Mouse (Mus musculus): ENCODE results near the gene Fbxo34. TPM values are rescaled to one million over a fixed set of nuclear protein-coding genes. Genes with fewer than 3 reads are reported as not detected.
A peak's percentile ranks its signal among the peaks of the same experiment; 100 is the strongest.
"Not testable (repeated sequence)": the region's sequence is repeated elsewhere in the genome, so short reads cannot be mapped to it uniquely, and the experiment has no call there.

Gene Fbxo34
- polyA plus RNA-seq, 1 experiment from 2014 or later, result 23.1 TPM

- no peaks in the 10 kb centered on the region for H3K4me1 ChIP-seq (replicated peaks; ENCODE audit: control insufficient read depth, insufficient read depth, low read length)
- peaks cover 9% of the 10 kb centered on the region; the same call in 1 of the 2 replicates for H3K36me3 ChIP-seq (ENCODE audit: control insufficient read depth, insufficient read depth)
- 93% methylated on average over 2 of the region's 2 CpGs for WGBS
- no peaks in the 10 kb centered on the region for H3K27me3 ChIP-seq (replicated peaks; ENCODE audit: control insufficient read depth, insufficient read depth, low read length)
- no peak overlapping the region for H3K27ac ChIP-seq (ENCODE audit: low read length)
- no peaks in the 10 kb centered on the region for H3K9me3 ChIP-seq (ENCODE audit: control insufficient read depth, low read length)
- no peak overlapping the region for H3K4me2 ChIP-seq (ENCODE audit: low read length)
- H3K9ac ChIP-seq (replicated peaks; ENCODE audit: low read depth, low read length), result no peak overlapping the region
- no peak for ATAC-seq
- H3K4me3 ChIP-seq (replicated peaks; ENCODE audit: low read length), result no peak overlapping the region
Observed at GRCm38 (mm10) chr14:47560714-47561113, 110.5 kb downstream of the Fbxo34 start.

DNA sequence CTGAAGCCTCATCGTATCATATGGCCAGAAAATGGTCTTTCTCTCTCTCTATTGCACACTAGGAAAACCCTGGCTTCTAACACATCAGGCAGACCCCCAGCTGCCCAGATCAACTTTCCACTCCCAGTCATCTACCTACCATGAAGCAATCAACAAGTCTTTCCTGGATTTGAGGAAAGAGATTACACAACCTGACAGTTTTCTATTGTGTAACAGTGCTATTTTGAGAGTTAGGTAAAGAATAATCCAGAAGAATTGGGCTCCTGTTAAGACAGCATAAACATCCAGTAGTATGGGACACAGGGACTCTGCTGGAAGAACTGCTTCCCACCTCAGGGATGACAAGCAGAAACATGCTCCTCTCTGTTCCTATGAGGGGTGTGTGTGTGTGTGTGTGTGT lies 112.3 kb downstream of the Fbxo34 start:
- no peak overlapping the region for H3K9ac ChIP-seq (replicated peaks; ENCODE audit: low read depth, low read length)
- no peaks in the 10 kb centered on the region for H3K27me3 ChIP-seq (replicated peaks; ENCODE audit: control insufficient read depth, insufficient read depth, low read length)
- no peaks in the 10 kb centered on the region for H3K9me3 ChIP-seq (ENCODE audit: control insufficient read depth, low read length)
- H3K36me3 ChIP-seq (ENCODE audit: control insufficient read depth, insufficient read depth), result 0 out of 2 replicates have a peak, but pooled peaks cover 3% of the 10 kb centered on the region
- no peak overlapping the region for H3K4me2 ChIP-seq (ENCODE audit: low read length)
- no peak overlapping the region for H3K27ac ChIP-seq (ENCODE audit: low read length)
- WGBS, result 86% methylated on average over 1 of the region's 1 CpGs
- no peak overlapping the region for H3K4me3 ChIP-seq (replicated peaks; ENCODE audit: low read length)
- ATAC-seq, result no peak
- H3K4me1 ChIP-seq (replicated peaks; ENCODE audit: control insufficient read depth, insufficient read depth, low read length), result peaks cover 5% of the 10 kb centered on the region

GRCm38 (mm10) chr14:47563106-47563505 lies 112.9 kb downstream of the Fbxo34 start:
- H3K4me2 ChIP-seq (ENCODE audit: low read length), result no peak overlapping the region
- no peaks in the 10 kb centered on the region for H3K9me3 ChIP-seq (ENCODE audit: control insufficient read depth, low read length)
- 0 out of 2 replicates have a peak, but pooled peaks cover 3% of the 10 kb centered on the region for H3K36me3 ChIP-seq (ENCODE audit: control insufficient read depth, insufficient read depth)
- no peak for ATAC-seq
- 84% methylated on average over 4 of the region's 4 CpGs for WGBS
- no peak overlapping the region for H3K27ac ChIP-seq (ENCODE audit: low read length)
- no peaks in the 10 kb centered on the region for H3K27me3 ChIP-seq (replicated peaks; ENCODE audit: control insufficient read depth, insufficient read depth, low read length)
- H3K4me1 ChIP-seq (replicated peaks; ENCODE audit: control insufficient read depth, insufficient read depth, low read length), result peaks cover 7% of the 10 kb centered on the region
- no peak overlapping the region for H3K4me3 ChIP-seq (replicated peaks; ENCODE audit: low read length)
- no peak overlapping the region for H3K9ac ChIP-seq (replicated peaks; ENCODE audit: low read depth, low read length)

DNA sequence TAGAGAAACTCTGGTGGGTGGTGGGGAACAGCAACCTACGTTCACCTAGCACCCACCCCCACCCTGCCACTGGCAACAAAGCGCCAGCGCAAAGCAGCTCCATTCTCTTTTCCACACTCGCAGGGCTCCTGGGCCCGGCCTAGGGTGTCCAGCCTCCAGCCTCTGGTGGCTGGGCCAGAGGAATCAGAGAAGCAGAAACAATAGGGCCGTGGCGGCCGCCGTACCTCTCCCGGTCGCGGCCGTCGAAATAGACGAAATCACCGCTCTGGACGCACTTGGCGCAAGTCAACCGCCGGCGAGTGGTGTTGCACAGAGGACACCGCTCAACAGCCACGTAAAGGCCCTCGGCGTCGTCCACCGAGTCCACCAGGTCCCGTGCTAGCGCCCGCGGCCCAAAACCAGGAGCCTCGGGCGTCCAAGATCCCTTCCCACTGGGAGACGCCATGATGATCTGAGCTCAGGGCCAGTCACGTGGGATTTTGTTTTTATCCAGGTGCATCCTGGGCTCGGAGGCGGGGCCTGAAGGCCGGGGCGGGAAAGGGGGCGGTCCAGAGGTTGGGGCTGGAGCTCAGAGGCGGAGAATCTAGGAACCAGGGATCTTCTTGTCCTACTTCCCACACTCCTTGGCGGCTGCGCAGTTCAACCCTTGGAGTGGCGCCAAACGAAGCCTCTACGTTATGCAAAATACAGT lies 117.9 kb downstream of the Fbxo34 start:
- ATAC-seq, result peak; percentile 99

GRCm38 (mm10) chr14:47570549-47570948 lies 120.3 kb downstream of the Fbxo34 start, which contains the start of gene Atg14:
TSS of gene Atg14 (minus strand) at chr14:47570649.
- H3K27me3 ChIP-seq (replicated peaks; ENCODE audit: control insufficient read depth, insufficient read depth, low read length); H3K27ac ChIP-seq (ENCODE audit: low read length); H3K9me3 ChIP-seq (ENCODE audit: control insufficient read depth, low read length); H3K36me3 ChIP-seq (ENCODE audit: control insufficient read depth, insufficient read depth); H3K4me2 ChIP-seq (ENCODE audit: low read length); H3K4me3 ChIP-seq (replicated peaks; ENCODE audit: low read length); H3K4me1 ChIP-seq (replicated peaks; ENCODE audit: control insufficient read depth, insufficient read depth, low read length); H3K9ac ChIP-seq (replicated peaks; ENCODE audit: low read depth, low read length); ATAC-seq: not testable (repeated sequence)
- WGBS, result 98% methylated on average over 11 of the region's 11 CpGs

More for the DNA sequence above, 117.9 kb downstream of the Fbxo34 start:
- H3K9me3 ChIP-seq (ENCODE audit: control insufficient read depth, low read length), result no peaks in the 10 kb centered on the region
- H3K36me3 ChIP-seq (ENCODE audit: control insufficient read depth, insufficient read depth), result no peaks in the 10 kb centered on the region
- peaks cover 7% of the 10 kb centered on the region for H3K4me1 ChIP-seq (replicated peaks; ENCODE audit: control insufficient read depth, insufficient read depth, low read length)
- H3K27me3 ChIP-seq (replicated peaks; ENCODE audit: control insufficient read depth, insufficient read depth, low read length), result no peaks in the 10 kb centered on the region
- H3K4me3 ChIP-seq (replicated peaks; ENCODE audit: low read length), result peak overlapping the region; percentile 82
- peak overlapping the region; percentile 72 for H3K9ac ChIP-seq (replicated peaks; ENCODE audit: low read depth, low read length)
- H3K4me2 ChIP-seq (ENCODE audit: low read length), result peak overlapping the region; percentile 79
- under 1% methylated on average over 46 of the region's 46 CpGs for WGBS
- H3K27ac ChIP-seq (ENCODE audit: low read length), result peak overlapping the region; percentile 20; the same call in 1 of the 2 replicates

DNA sequence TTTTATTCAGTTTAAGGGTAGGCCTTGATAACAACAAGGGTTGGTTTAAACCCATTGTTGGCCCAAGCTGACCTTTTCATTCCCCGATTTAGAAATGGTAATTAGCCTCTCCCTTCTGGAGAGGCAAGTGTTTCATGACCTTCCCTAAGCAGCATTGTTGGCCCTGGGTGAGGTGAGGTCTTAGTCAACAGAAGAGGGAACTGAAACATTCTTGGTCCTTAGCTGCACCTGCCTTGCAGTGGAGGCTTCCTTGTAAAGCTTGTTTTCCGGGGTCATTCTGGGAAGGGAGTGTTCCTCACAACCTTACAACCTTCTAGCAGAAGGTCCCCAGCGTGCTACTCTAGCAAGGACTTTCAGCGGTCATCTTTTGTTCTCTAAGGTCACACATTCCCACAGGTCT lies 122.5 kb downstream of the Fbxo34 start:
- no peak overlapping the region for H3K9ac ChIP-seq (replicated peaks; ENCODE audit: low read depth, low read length)
- WGBS, result 80% methylated on average over 4 of the region's 4 CpGs
- H3K27ac ChIP-seq (ENCODE audit: low read length), result no peak overlapping the region
- H3K27me3 ChIP-seq (replicated peaks; ENCODE audit: control insufficient read depth, insufficient read depth, low read length), result no peaks in the 10 kb centered on the region
- H3K9me3 ChIP-seq (ENCODE audit: control insufficient read depth, low read length), result no peaks in the 10 kb centered on the region
- H3K4me3 ChIP-seq (replicated peaks; ENCODE audit: low read length), result no peak overlapping the region
- ATAC-seq, result no peak
- H3K36me3 ChIP-seq (ENCODE audit: control insufficient read depth, insufficient read depth), result no peaks in the 10 kb centered on the region
- no peak overlapping the region for H3K4me2 ChIP-seq (ENCODE audit: low read length)
- no peaks in the 10 kb centered on the region for H3K4me1 ChIP-seq (replicated peaks; ENCODE audit: control insufficient read depth, insufficient read depth, low read length)

GRCm38 (mm10) chr14:47574721-47575120 lies 124.5 kb downstream of the Fbxo34 start:
- Histone ChIP-seq H3K4me1 (replicated peaks; ENCODE audit: control insufficient read depth, insufficient read depth, low read length) (no peaks in the 10 kb centered on the region), H3K27me3 (replicated peaks; ENCODE audit: control insufficient read depth, insufficient read depth, low read length) (no peaks in the 10 kb centered on the region), H3K4me2 (ENCODE audit: low read length) (no peak overlapping the region), H3K4me3 (replicated peaks; ENCODE audit: low read length) (no peak overlapping the region), H3K9ac (replicated peaks; ENCODE audit: low read depth, low read length) (no peak overlapping the region), H3K27ac (ENCODE audit: low read length) (no peak overlapping the region), H3K36me3 (ENCODE audit: control insufficient read depth, insufficient read depth) (no peaks in the 10 kb centered on the region), H3K9me3 (ENCODE audit: control insufficient read depth, low read length) (no peaks in the 10 kb centered on the region)
- 76% methylated on average over 11 of the region's 11 CpGs for WGBS
- no peak for ATAC-seq

DNA sequence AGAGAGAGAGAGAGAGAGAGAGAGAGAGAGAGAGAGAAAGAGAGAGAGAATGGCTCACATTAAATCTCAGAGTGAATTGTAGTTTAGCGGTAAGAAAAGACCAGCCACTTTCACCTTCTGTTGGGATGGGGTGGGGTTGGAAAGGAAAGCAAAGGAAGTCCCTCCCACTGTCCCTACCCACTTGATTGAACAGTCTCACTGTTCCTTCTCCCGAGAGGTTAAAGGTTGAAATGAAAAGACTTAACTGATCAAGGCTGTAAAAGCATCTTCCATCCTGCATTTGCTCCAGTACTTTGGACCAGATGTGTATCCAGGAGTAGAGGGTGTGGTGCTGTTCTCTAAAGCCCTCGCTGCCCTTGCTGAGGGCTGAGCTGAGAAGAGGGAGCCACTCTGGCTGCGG lies 126.5 kb downstream of the Fbxo34 start:
- Histone ChIP-seq H3K4me3 (replicated peaks; ENCODE audit: low read length) (no peak overlapping the region), H3K9ac (replicated peaks; ENCODE audit: low read depth, low read length) (no peak overlapping the region), H3K4me2 (ENCODE audit: low read length) (no peak overlapping the region), H3K9me3 (ENCODE audit: control insufficient read depth, low read length) (no peaks in the 10 kb centered on the region), H3K4me1 (replicated peaks; ENCODE audit: control insufficient read depth, insufficient read depth, low read length) (no peaks in the 10 kb centered on the region), H3K36me3 (ENCODE audit: control insufficient read depth, insufficient read depth) (no peaks in the 10 kb centered on the region), H3K27ac (ENCODE audit: low read length) (no peak overlapping the region), H3K27me3 (replicated peaks; ENCODE audit: control insufficient read depth, insufficient read depth, low read length) (no peaks in the 10 kb centered on the region)
- WGBS, result 73% methylated on average over 4 of the region's 4 CpGs
- ATAC-seq, result no peak

DNA sequence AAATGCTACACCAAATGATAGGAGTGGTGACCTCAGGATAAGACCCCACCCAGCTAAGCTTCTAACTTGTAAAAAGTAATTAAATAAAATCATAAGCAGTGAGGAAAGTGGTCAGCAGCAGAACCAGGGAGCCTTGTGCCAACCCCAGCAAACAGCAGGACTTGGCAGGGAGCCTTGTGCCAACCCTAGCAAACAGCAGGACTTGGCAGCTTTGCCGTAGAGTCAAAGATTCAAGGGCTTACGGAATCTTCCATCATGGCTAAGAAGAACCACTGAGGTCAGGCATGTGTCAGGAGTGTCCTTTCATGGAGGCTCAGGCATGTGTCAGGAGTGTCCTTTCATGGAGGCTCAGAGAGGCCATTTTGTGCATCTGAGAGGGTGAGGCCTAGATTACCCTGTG lies 127.9 kb downstream of the Fbxo34 start:
- ATAC-seq, result no peak
- WGBS, result 68% methylated on average over 2 of the region's 2 CpGs
- Histone ChIP-seq H3K27ac (ENCODE audit: low read length) (no peak overlapping the region), H3K4me3 (replicated peaks; ENCODE audit: low read length) (no peak overlapping the region), H3K36me3 (ENCODE audit: control insufficient read depth, insufficient read depth) (no peaks in the 10 kb centered on the region), H3K27me3 (replicated peaks; ENCODE audit: control insufficient read depth, insufficient read depth, low read length) (no peaks in the 10 kb centered on the region), H3K9me3 (ENCODE audit: control insufficient read depth, low read length) (no peaks in the 10 kb centered on the region), H3K4me2 (ENCODE audit: low read length) (no peak overlapping the region), H3K4me1 (replicated peaks; ENCODE audit: control insufficient read depth, insufficient read depth, low read length) (no peaks in the 10 kb centered on the region), H3K9ac (replicated peaks; ENCODE audit: low read depth, low read length) (no peak overlapping the region)

All from forebrain, embryonic 16.5 days (tissue).